Mouse (Mus musculus): Measurements from ENCODE around the gene Ptprh. TPM values are rescaled to one million over a fixed set of nuclear protein-coding genes. Genes with fewer than 3 reads are reported as not detected.
A peak's percentile ranks its signal among the peaks of the same experiment; 100 is the strongest.

Gene Ptprh
- polyA plus RNA-seq, 1 experiment from 2014 or later, result not detected

DNA sequence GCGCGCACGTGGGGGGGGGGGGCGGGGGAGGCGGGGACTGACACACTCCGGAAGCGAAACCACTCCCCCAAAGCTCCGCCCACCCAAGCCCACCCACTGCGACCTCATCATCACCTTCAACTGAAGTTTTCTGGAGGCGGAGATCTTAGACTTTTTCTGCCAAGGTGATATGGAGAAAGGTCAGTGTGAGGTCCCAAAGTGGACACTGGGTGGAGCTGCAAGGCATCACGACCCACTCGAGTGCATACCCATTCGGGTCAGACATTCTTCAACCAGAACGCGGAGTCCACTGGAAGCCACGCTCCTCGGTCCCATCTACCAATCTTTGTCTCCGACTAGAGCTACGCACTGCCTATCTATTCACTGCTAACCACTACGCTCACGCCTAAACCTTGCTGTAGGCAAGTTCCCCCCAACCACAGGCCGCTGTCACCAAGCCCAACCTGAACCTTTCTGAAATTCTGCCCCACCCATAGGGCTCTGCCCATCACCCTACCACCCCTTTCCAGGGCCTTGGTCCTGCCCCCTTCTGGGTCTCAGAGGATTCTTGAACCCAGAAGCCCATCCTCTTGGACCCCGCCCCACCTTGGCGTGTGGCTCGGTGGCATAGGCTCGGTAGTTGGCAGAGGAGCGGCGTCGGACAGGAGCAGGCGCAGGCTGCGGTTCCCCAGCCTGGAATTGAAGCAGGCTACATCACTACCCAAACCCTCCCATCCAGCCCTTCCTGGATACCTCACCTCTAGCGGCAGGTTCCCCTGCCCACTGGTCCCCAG, 82.4 kb downstream of the Ptprh start:
- peak overlapping the region; percentile 47 for H3K4me2 ChIP-seq (replicated peaks)
- H3K9ac ChIP-seq, result peak overlapping the region; percentile 40; the same call in 1 of the 2 replicates
- H3K4me1 ChIP-seq, result peaks cover 9% of the 10 kb centered on the region; the same call in 1 of the 2 replicates
- H3K27ac ChIP-seq, result no peak overlapping the region
- no peaks in the 10 kb centered on the region for H3K36me3 ChIP-seq
- H3K9me3 ChIP-seq, result no peaks in the 10 kb centered on the region
- WGBS, result 39% methylated on average over 32 of the region's 32 CpGs
- peak overlapping the region; percentile 24 for H3K4me3 ChIP-seq
- ATAC-seq (ENCODE audit: insufficient number of reproducible peaks, insufficient read depth, low FRiP score, low TSS enrichment), result no peak
- no peaks in the 10 kb centered on the region for H3K27me3 ChIP-seq

DNA sequence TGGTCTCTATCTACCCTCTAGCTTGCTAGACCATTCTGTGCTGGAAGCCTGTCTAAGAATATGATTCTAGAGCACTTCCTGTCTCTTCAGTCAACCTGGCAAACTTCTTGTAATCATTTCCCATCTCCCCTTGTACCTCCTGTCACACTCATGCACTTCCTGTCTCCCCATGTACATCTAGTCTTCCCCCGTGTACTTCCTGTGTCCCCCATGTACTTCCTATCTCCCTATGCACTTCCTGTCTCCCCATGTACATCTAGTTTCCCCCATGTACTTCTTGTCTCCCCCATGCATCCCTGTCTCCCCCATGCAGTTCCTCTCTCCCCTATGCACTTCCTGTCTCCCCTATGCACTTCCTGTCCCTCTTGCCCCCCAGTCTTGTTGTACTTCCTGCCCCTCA, 85.4 kb downstream of the Ptprh start:
- 73% methylated on average over 1 of the region's 1 CpGs for WGBS
- Histone ChIP-seq H3K27me3 (no peaks in the 10 kb centered on the region), H3K4me3 (no peak overlapping the region), H3K27ac (no peak overlapping the region), H3K9ac (no peak overlapping the region), H3K9me3 (no peaks in the 10 kb centered on the region), H3K4me2 (replicated peaks) (no peak overlapping the region), H3K36me3 (no peaks in the 10 kb centered on the region), H3K4me1 (peaks cover 16% of the 10 kb centered on the region; the same call in 1 of the 2 replicates)
- no peak for ATAC-seq (ENCODE audit: insufficient number of reproducible peaks, insufficient read depth, low FRiP score, low TSS enrichment)

DNA sequence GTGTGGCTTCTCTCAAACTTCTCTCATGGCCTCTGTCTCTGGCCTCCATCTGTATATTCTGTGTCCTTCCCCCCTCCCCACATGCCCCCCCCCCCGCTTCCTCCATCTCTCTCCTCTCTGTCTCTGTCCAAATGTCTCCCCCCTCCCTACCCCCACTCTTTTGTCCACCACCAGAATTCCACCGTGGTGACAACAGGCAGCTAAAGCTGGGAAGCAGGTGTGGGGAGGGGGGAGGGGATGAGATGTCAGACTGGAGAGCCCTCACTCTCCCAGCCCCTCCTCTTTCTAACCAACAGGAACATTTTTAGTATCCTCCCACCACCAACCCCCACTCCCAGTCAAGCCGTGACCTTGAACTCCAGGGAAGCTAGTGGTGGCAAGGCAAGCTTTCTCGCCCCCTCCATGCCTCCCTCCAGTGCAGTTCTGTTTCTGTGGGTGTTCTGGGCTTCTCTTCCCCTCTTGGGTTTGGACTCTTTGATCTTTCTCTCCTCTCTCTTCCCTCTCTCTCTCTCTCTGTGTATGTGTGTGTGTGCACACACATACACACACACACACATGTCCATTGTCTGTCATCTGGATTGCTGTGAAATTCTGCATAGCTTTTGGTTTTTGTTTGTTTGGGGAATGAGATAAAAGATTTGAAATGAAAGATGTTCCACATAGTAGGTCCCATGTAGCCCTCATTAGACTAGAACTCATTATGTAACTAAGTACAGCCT, 87.3 kb downstream of the Ptprh start, which contains the start of gene Tnnt1:
Gene Tnnt1 (minus strand): TSS at position 51 of the 719 bp plus-strand sequence.
- Histone ChIP-seq H3K27ac (0 out of 2 replicates have a peak within 1 kb of the TSS, but pooled peaks have one; percentile 26), H3K9me3 (no peaks in the 10 kb centered on the region), H3K4me3 (no peak within 1 kb of the TSS), H3K9ac (no peak within 1 kb of the TSS), H3K4me1 (peaks cover 16% of the 10 kb centered on the region; the same call in 1 of the 2 replicates), H3K36me3 (no peaks in the 10 kb centered on the region), H3K4me2 (replicated peaks) (no peak within 1 kb of the TSS), H3K27me3 (no peaks in the 10 kb centered on the region)
- 15% methylated on average over 4 of the region's 4 CpGs for WGBS
- no peak for ATAC-seq (ENCODE audit: insufficient number of reproducible peaks, insufficient read depth, low FRiP score, low TSS enrichment)

DNA sequence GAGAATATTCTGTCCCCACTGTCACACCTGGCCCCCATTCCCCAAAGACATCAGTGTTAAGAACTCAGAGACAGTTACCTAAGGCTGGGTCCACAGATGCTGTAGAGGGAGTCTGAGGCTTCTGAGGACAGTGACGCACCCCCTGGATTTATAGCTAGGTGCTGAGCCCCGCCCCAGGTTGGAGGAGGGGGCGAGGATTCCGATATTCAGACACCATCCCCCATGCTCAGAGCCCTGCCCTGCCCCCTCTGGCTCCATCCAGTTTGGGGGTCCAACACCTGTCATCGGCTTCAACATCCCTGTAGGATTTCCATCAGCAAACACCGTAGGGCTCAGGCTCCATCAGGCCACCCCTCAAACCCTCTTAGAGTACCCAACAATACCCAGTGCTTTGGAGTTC, 88.0 kb downstream of the Ptprh start:
- Histone ChIP-seq H3K4me1 (peaks cover 15% of the 10 kb centered on the region; the same call in 1 of the 2 replicates), H3K9me3 (no peaks in the 10 kb centered on the region), H3K27me3 (no peaks in the 10 kb centered on the region), H3K9ac (no peak overlapping the region), H3K4me2 (replicated peaks) (no peak overlapping the region), H3K36me3 (no peaks in the 10 kb centered on the region), H3K27ac (no peak overlapping the region), H3K4me3 (no peak overlapping the region)
- WGBS, result 61% methylated on average over 6 of the region's 6 CpGs
- ATAC-seq (ENCODE audit: insufficient number of reproducible peaks, insufficient read depth, low FRiP score, low TSS enrichment), result no peak

DNA sequence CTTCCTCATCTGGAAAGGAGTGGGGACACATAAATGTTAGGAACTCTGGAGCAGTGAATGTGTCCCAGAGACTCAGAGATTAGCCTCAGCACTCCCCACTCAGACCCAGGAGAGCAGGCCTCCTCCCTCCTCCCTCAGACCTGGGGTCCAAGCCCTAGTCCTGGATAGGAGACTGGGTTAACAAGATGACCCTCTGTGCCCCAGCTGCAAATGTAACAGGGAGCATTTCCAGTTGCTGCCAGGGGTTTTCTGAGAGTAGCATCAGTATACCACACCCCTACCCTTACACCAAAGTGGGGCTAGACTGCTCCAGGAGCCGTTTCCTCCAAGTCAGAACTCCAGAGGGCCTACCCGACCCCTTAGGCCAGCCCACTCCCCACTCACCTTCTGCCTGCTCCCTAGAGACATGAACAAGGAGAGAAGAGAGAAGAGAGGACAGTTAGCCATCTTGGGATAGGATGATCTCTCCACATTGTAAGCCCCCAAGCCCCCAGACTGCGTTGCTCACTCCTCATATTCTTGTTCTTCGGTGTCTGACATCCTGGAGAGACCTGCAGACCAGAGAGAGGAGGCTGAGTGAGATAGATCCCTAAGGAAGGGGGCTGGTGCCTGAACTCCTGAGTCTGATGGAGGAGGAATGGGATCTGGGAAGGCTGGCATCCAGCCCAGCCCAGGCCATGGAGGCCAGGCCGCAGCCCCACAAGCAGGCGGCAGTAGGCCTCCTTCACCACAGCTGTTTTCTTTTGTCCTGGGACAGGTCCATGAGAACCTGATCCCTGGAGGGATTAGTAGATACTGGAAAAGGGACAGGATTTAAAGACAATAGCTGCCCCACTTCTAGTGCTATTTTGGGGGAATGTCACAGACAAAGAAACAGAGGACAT, 89.8 kb downstream of the Ptprh start:
- ATAC-seq (ENCODE audit: insufficient number of reproducible peaks, insufficient read depth, low FRiP score, low TSS enrichment), result no peak
- Histone ChIP-seq H3K4me3 (no peak overlapping the region), H3K9ac (0 out of 2 replicates have a peak overlapping the region, but pooled peaks have one; percentile 36), H3K27ac (peak overlapping the region; percentile 70; the same call in 1 of the 2 replicates), H3K4me1 (peaks cover 9% of the 10 kb centered on the region; the same call in 1 of the 2 replicates), H3K9me3 (no peaks in the 10 kb centered on the region), H3K4me2 (replicated peaks) (peak overlapping the region; percentile 17), H3K27me3 (no peaks in the 10 kb centered on the region), H3K36me3 (no peaks in the 10 kb centered on the region)
- 46% methylated on average over 6 of the region's 6 CpGs for WGBS

DNA sequence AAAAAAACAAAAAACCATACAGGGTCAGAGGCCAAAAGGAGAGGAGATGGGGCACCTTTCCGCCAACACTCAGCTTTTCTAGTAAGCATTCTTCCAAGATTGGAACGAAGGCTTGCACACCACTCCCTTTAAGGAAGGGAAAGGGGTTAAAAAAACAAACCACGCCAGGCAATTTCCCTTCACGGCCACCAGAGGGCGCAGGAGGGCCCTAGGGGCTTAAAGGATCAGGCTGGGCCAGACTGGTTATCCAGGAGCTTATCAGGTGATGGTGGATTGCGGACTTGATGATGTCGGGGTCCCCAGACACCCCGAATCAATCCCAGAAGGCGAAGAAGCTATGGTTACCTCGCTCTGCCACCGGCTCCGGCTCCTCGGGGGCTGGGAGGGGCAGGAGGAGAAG, 90.6 kb downstream of the Ptprh start:
- peak overlapping the region; percentile 17; the same call in 1 of the 2 replicates for H3K4me2 ChIP-seq (replicated peaks)
- no peaks in the 10 kb centered on the region for H3K27me3 ChIP-seq
- WGBS, result 38% methylated on average over 13 of the region's 13 CpGs
- no peaks in the 10 kb centered on the region for H3K36me3 ChIP-seq
- ATAC-seq (ENCODE audit: insufficient number of reproducible peaks, insufficient read depth, low FRiP score, low TSS enrichment), result no peak
- 0 out of 2 replicates have a peak overlapping the region, but pooled peaks have one; percentile 70 for H3K27ac ChIP-seq
- no peak overlapping the region for H3K4me3 ChIP-seq
- H3K9ac ChIP-seq, result no peak overlapping the region
- peaks cover 9% of the 10 kb centered on the region; the same call in 1 of the 2 replicates for H3K4me1 ChIP-seq
- H3K9me3 ChIP-seq, result no peaks in the 10 kb centered on the region

DNA sequence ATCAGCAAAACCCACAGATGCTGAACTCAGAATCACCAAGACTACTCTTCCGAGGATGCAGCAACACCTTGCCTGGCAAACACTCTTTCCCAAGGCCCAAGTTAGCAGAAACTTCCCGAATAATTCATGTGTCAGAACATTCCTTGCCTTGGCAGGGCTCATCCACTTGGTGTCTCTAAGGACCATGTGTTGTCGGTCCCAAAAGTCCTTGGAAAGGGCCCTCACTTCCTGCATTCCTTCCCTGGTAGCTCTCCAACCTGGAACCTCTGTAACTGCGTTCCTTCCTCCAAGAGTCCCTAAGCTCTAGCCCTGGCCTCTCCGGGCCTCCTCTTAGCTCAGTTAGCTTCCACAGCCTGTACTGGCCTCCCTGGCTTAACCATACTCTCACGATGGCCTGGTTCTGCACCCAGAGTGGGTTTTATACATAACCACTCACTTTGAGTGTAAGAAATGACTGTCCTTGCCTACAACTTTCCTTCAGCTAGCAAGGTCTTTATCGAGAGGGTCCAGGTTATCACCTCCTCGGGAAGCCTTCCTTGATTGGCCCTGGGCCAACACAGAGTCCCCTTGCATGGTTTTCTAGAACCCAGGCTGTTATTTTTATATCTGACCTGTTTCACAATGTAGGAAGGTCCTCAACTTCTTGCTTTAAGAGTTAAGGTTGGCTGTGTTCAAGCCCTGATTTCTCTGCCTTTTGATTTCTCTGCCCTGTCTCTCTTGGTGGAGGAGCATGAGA, 92.2 kb downstream of the Ptprh start:
- Histone ChIP-seq H3K9me3 (no peaks in the 10 kb centered on the region), H3K27me3 (no peaks in the 10 kb centered on the region), H3K9ac (no peak overlapping the region), H3K36me3 (no peaks in the 10 kb centered on the region), H3K27ac (no peak overlapping the region), H3K4me3 (no peak overlapping the region), H3K4me1 (peaks cover 9% of the 10 kb centered on the region; the same call in 1 of the 2 replicates), H3K4me2 (replicated peaks) (no peak overlapping the region)
- no peak for ATAC-seq (ENCODE audit: insufficient number of reproducible peaks, insufficient read depth, low FRiP score, low TSS enrichment)
- 72% methylated on average over 8 of the region's 8 CpGs for WGBS

DNA sequence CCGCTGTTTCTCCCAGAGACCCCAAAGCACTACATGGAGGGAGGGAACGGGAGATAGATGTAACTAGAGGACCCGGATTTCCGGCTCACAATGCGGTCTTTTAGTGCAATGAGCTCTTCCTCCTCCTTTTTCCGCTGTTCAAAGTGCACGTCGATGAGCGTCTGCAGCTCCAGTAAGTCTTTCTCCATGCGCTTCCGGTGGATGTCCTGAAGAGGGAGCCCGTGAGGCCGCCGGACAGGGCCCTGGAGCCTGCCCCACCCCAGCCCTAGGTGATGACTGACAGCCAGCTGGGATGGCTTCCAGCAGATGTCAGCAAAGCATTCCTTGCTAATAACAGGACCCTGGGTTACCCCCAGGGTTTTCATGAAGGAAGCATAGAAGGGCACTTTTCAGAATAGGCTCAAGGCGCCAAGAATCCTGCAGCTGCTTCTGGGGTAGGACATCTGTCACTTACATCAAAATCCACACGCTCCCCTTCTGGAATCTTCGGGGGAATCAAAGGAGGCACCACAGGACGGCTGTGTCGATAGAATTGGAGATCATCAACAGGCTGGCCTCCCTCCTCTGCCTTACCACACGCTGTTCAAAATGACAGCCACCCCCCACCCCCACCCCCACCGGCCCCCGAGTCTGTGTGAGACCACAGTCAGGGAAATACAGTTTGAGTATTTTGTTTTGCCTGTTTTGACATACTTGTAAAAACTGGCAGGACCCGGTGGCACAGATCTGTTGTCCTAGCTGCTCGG, 93.8 kb downstream of the Ptprh start:
- H3K4me1 ChIP-seq, result no peaks in the 10 kb centered on the region
- H3K27ac ChIP-seq, result no peak overlapping the region
- no peaks in the 10 kb centered on the region for H3K36me3 ChIP-seq
- H3K4me3 ChIP-seq, result no peak overlapping the region
- no peaks in the 10 kb centered on the region for H3K27me3 ChIP-seq
- no peaks in the 10 kb centered on the region for H3K9me3 ChIP-seq
- 13% methylated on average over 24 of the region's 24 CpGs for WGBS
- peak; percentile 31 for ATAC-seq (ENCODE audit: insufficient number of reproducible peaks, insufficient read depth, low FRiP score, low TSS enrichment)
- peak overlapping the region; percentile 28 for H3K4me2 ChIP-seq (replicated peaks)
- no peak overlapping the region for H3K9ac ChIP-seq

DNA sequence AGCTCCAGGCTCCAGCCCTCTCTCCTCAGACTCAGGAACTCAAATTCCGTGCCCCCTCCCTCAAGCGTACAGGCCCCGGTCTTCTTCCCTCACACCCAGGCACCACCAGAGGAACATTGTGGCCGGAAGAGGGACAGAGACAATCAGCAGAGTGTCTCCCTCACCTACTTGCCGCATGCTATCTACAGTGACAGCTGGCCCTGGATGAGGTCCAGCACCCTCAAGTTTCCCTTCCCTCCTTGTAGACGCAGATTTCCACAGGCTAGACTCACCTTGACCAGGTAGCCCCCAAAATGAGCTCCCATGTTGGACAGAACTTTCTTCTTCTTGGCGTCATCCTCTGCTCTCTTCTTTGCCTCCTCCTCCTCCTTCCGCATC, 95.1 kb downstream of the Ptprh start:
- H3K4me1 ChIP-seq, result no peaks in the 10 kb centered on the region
- no peak overlapping the region for H3K4me2 ChIP-seq (replicated peaks)
- ATAC-seq (ENCODE audit: insufficient number of reproducible peaks, insufficient read depth, low FRiP score, low TSS enrichment), result no peak
- H3K4me3 ChIP-seq, result no peak overlapping the region
- H3K27me3 ChIP-seq, result no peaks in the 10 kb centered on the region
- no peaks in the 10 kb centered on the region for H3K9me3 ChIP-seq
- no peak overlapping the region for H3K9ac ChIP-seq
- H3K27ac ChIP-seq, result no peak overlapping the region
- WGBS, result 90% methylated on average over 8 of the region's 8 CpGs
- no peaks in the 10 kb centered on the region for H3K36me3 ChIP-seq

DNA sequence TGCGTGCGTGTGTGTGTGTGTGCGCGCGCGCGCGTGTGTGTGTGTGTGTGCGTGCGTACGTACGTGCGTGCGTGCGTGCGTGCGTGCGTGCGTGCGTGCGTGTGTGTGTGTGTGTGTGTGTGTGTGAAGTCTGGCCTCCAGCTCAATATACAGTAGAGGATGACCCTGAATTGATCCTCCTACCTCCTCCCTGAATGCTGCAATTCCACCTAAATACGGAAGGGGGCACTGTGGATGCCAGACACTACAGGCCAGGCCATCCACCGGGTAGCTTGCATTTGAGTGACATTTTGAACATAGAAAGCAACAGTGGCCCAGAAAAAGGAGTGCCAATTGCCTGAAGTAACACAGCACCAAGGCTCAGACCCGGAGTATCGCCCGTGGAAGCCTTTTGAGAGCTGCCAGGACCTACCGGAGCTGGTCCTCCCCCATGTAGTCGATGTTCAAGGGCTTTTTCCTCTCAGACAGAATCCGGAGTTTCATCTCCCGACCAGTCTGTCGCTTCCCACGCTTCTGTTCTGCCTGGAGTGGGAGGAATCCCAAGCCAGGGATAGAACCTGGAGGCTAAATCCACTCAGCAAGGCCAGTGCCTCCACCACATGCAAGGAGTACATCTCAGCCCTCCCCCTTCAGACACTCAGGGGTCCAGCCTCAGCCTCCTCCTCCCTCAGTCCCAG, 95.6 kb downstream of the Ptprh start:
- 61% methylated on average over 32 of the region's 32 CpGs for whole genome bisulfite sequencing
- no peak overlapping the region for H3K4me2 ChIP-seq (replicated peaks)
- H3K4me1 ChIP-seq, result no peaks in the 10 kb centered on the region
- no peak overlapping the region for H3K9ac ChIP-seq
- H3K27ac ChIP-seq, result no peak overlapping the region
- no peaks in the 10 kb centered on the region for H3K27me3 ChIP-seq
- no peaks in the 10 kb centered on the region for H3K36me3 ChIP-seq
- no peak for ATAC-seq (ENCODE audit: insufficient number of reproducible peaks, insufficient read depth, low FRiP score, low TSS enrichment)
- H3K4me3 ChIP-seq, result no peak overlapping the region
- H3K9me3 ChIP-seq, result no peaks in the 10 kb centered on the region
